Mouse (Mus musculus) cerebellum, postnatal 14 days (tissue): Measurements from ENCODE around the gene Foxc2.
A peak's percentile ranks its signal among the peaks of the same experiment; 100 is the strongest.
"Not testable (repeated sequence)": the region's sequence is repeated elsewhere in the genome, so short reads cannot be mapped to it uniquely, and the experiment has no call there.

Source experiments
- DNase-seq, 2 experiments: peaks; one replicate each; pipeline ENCODE4 v3.0.0; 2021; ENCODE audit warnings: mixed read lengths in 2 of 2

Foxc2 gene

GRCm38 (mm10) chr8:121119635-121120455 is 3.9 kb downstream of the Foxc2 start:
- DNase-seq = no peak

GRCm38 (mm10) chr8:121120456-121121419 is 4.8 kb downstream of the Foxc2 start:
- no peak for DNase-seq

- no peak for DNase-seq
Measured at GRCm38 (mm10) chr8:121121704-121122103, 5.7 kb downstream of the Foxc2 start.

DNA sequence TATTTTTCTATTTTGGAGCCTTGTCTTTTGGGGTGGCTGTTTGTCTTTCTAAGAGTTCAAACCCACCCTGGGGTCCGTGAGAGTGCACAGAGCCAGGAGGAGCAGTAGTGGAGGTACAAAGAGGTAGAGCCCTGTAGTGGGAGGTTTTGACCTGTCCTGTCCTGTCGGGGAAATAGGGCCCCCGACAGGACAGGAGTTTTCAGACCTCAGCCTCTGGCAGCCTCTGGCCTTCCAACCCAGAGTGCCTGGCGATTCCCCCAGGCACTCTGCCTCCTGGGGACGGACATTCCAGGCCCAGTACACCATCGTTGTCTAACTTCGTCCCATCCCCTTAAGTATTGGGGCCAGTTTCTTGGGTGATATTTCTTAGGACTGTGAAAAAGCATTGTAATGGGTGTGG is 6.4 kb downstream of the Foxc2 start:
- DNase-seq = no peak

DNA sequence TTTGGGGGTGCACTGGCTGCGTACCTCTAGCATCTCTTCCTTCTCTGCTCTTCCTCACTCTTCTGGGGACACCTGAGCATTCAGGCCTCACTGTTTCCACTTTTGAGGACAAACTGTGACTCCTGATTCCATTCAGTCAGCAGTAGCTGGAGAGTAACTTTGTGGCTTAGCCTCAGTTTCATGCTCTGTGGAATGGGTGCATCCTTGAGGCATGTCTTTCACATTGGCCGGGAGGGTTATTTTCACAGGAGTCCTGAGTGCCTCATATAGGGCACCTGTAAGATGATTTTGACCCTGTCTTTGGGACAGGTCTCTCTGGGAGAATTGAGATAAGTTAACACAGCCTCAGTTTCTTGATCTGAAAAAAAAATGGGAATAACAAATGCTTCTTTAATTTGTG is 7.1 kb downstream of the Foxc2 start:
- no peak for DNase-seq

- DNase-seq = no peak
Measured at GRCm38 (mm10) chr8:121124547-121125239, 8.7 kb downstream of the Foxc2 start.

DNA sequence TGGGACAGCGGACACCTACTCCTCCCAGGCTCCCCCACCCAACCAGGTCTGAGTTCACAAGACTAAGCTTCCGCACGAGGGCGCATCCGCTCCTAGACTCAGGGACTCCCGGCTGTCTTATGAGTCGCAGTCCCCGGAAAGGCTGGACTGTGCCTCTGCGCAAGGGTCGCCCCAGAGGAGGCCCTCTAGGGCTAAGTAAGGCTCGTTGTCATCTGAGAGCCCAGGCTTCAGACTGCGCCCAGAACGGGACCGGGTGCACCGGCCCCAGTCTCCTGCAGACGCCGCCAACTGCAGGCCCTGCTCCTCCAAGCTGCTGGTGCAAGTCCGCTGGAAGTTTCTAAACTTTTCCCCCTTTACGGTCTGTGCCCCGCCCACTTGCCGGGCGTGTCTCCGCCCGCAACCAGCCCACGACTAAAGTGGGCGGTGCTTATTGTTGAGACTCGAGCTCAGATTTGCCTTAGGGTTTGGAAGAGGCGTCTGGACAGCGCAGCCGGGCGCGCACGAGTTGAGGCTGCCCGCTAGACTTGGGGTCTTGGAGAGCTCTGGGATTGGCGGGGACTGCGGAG is 9.4 kb downstream of the Foxc2 start:
- DNase-seq = peak; percentile 52 to 68

DNA sequence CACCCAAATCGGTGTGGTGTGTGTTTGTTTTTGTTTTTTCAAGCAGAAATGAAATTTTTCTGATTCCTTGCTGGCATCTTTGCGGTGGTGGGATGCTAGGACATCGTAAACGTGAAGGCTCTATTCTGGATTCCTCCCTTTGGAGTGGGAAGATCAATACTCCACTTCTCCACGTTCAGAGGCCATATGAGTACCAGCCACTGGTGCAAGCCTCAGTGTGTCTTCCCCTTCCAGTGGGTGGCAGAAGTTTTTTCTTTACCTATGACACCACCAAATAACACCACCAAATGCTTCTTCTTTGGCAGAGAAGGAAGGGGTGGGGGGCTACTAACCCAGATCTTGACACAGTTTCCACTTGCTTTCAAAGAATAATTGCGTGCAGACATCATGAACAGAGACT is 10.2 kb downstream of the Foxc2 start:
- no peak for DNase-seq

GRCm38 (mm10) chr8:121126694-121127093 is 10.7 kb downstream of the Foxc2 start:
- no peak for DNase-seq

- no peak for DNase-seq
Measured at GRCm38 (mm10) chr8:121127291-121127701, 11.3 kb downstream of the Foxc2 start.

GRCm38 (mm10) chr8:121127756-121128375 is 11.9 kb downstream of the Foxc2 start, which contains the start of gene Foxl1:
Foxl1 (plus strand) TSS chr8:121127940.
- peak; percentile 20 to 35 for DNase-seq

- DNase-seq = peak in 1 of 2 experiments; percentile 18
Measured at GRCm38 (mm10) chr8:121128531-121129264, 12.7 kb downstream of the Foxc2 start.

GRCm38 (mm10) chr8:121129265-121129940 is 13.4 kb downstream of the Foxc2 start:
- no peak for DNase-seq

DNA sequence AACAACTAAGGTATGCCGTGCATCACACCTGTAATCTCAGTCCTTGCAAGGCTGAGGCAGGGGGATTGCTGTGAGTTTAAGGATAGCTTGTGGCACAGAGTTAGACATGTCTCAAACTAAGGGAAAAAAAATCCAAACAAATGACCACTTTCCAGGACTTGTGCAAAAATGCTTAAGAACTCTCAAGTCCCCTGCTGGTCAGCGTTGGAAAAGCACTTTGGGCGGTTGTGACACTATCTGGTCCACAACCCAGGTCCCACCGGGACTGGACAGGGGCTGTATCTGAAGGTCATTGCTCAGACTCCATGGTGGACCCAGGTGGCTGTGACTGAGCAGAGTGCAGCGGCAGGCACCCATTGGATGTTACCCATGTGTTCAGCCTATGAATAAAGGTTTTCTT is 14.6 kb downstream of the Foxc2 start:
- DNase-seq = peak in 1 of 2 experiments; percentile 46

DNA sequence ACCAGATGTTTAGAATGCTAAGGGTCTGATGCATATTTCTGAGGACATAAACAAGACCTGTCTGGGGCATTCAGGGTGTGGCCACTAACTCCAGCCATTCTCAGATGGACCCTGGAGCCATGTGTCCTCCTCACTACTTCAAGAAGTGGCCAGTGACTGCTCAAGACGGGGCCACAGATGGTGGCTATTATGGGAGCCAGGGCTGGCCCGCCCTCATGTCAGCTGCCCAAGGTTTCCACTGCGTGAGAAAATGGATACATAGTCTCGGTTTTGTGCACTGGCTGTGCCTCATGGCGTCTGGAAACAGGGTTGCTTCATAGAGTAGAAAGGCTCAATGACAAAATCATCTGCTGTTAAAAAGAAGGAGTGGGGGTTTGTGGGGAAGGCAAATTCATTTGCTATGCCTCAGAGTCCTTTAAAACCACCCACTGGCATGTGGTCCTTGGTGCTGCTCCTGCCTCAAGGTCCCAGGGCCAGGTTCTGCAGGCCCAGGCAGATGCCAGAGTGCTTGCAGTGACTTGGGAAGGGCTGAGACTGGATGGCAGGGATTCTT is 17.1 kb downstream of the Foxc2 start:
- no peak for DNase-seq

- no peak for DNase-seq
Measured at GRCm38 (mm10) chr8:121134102-121134501, 18.1 kb downstream of the Foxc2 start.

DNA sequence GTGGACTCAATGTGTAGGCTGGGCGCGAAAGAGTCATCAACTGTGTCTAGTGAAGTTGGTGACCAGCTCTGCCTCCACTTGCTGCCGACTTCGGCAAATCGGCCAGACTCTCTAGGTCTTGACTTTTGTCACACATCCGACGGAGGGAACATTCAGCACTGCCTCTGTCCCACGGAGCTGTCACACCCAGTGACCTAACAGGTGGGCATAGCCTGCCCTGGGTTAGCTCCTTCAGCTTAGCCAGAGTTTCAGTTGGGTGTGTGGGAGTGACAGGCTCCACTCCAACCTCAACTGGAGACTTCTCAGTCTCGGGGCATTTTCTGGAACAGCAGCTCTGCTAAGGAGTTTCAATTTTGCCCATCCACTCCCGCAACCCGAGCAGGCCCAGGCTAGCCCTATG is 18.5 kb downstream of the Foxc2 start:
- DNase-seq = no peak

- no peak for DNase-seq
Measured at GRCm38 (mm10) chr8:121136856-121137255, 20.9 kb downstream of the Foxc2 start.

GRCm38 (mm10) chr8:121145457-121146134 is 29.6 kb downstream of the Foxc2 start:
- DNase-seq = not testable (repeated sequence)

DNA sequence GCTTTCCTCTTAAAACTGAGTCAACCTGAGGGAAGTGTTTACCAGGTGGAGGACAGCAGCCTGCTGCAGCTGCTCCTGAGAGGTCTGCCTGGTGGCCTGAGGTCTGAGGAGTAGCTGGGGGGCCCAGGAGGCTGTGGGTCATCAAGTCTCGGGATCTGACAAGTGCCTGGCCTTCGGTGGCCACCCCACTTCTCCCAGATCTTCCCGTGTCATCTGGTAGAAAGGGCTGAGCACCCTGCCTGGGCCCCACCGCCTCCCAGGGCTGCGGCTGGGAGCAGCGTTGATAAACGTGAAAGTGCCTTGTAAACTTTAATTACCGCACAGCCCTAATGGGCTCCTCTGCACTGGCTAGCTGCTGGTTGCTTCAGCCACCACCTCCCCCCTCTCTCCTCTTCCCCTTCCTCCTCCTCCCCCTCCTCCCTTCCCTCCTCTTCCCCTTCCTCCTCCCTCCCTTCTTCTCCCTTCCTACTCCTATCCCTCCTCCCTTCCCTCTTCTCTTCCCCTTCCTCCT is 32.7 kb downstream of the Foxc2 start:
- DNase-seq = no peak
